Mouse (Mus musculus) lung, adult 2 months (tissue): ENCODE data around the gene Fmo4. TPM values are rescaled to one million over a fixed set of nuclear protein-coding genes. Genes with fewer than 3 reads are reported as not detected.

Experiments used
- DNase-seq: peaks from one replicate; pipeline ENCODE4 v3.0.0; 2022
- H3K4me1 ChIP-seq: fragments of 200-500 bp; 2 replicates; pipeline ENCODE4 v1.6.1; 2011; ENCODE audit warnings: low read length; ENCODE audit not compliant: control insufficient read depth, insufficient read depth
- H3K4me3 ChIP-seq: fragments of 200-500 bp; replicated peaks from 2 replicates; pipeline ENCODE3; 2011; ENCODE audit warnings: low read depth, mild to moderate bottlenecking, control low read depth, low read length; ENCODE audit errors: extremely low read depth
- CTCF ChIP-seq: fragments of 200-500 bp; IDR thresholded peaks from 2 replicates; pipeline ENCODE4 v1.5.1; 2011; ENCODE audit warnings: mild to moderate bottlenecking, low read length, control low read depth; ENCODE audit not compliant: insufficient read depth
- POLR2A ChIP-seq: fragments of 200-500 bp; IDR thresholded peaks from 2 replicates; pipeline ENCODE4 v1.6.1; 2011; ENCODE audit warnings: low read depth, mild to moderate bottlenecking, control low read depth, low read length, borderline replicate concordance; ENCODE audit errors: extremely low read depth
- WGBS: fragments of 180-500 bp; shearing (Covaris S2); methylation state at CpG from one replicate; pipeline ENCODE4 v1.1.7; 2018; 5-methylcytosine and 5-hydroxymethylcytosine counted together
- polyA plus RNA-seq: library from polyadenylated mRNA; depleted of rRNA; stranded (reverse); fragments of >200 nt; gene quantifications from 2 replicates; pipeline ENCODE4 v1.2.3, GENCODE M21; 2012; rRNA removed

Fmo4 gene
- polyA plus RNA-seq = 1.7 and 2.4 TPM in 2 replicates

GRCm38 (mm10) chr1:162813836-162814156 lies at the start of gene Fmo4:
Gene Fmo4 (minus strand): TSS chr1:162813972.
- no peaks in the 10 kb centered on the region; the same call in 1 of the 2 replicates for H3K4me1 ChIP-seq
- no peak for TF ChIP-seq POLR2A
- peak; percentile 47; the same call in 1 of the 2 replicates for TF ChIP-seq CTCF
- DNase-seq = peak; percentile 56
- 24% methylated on average over 8 of the region's 8 CpGs for WGBS
- peak within 1 kb of the TSS; percentile 25 for H3K4me3 ChIP-seq

- Histone ChIP-seq H3K4me1 (peaks cover 16% of the 10 kb centered on the region), H3K4me3 (peak overlapping the region; percentile 64)
- DNase-seq = no peak
- WGBS = 33% methylated on average over 1 of the region's 1 CpGs
- TF ChIP-seq CTCF = no peak
- no peak for TF ChIP-seq POLR2A
These were observed 48.6 kb upstream of the Fmo4 start for GRCm38 (mm10) chr1:162862328-162862727.

- Histone ChIP-seq H3K4me3 (peak overlapping the region; percentile 33), H3K4me1 (peaks cover 12% of the 10 kb centered on the region)
- TF ChIP-seq CTCF = no peak
- TF ChIP-seq POLR2A = 0 out of 2 replicates have a peak, but pooled peaks have one; percentile 2
- peak; percentile 29 for DNase-seq
- 33% methylated on average over 9 of the region's 9 CpGs for WGBS
These were observed 46.3 kb upstream of the Fmo4 start for GRCm38 (mm10) chr1:162859996-162860605.

GRCm38 (mm10) chr1:162859545-162859976 lies 45.8 kb upstream of the Fmo4 start:
- peak overlapping the region; percentile 57 for H3K4me3 ChIP-seq

GRCm38 (mm10) chr1:162858748-162859130 lies 45.0 kb upstream of the Fmo4 start:
- 38% methylated on average over 12 of the region's 12 CpGs for WGBS
- peaks cover 13% of the 10 kb centered on the region for H3K4me1 ChIP-seq
- H3K4me3 ChIP-seq = peak overlapping the region; percentile 20
- TF ChIP-seq CTCF (no peak), POLR2A (peak; percentile 19; the same call in 1 of the 2 replicates)
- peak; percentile 15 for DNase-seq

More at GRCm38 (mm10) chr1:162859545-162859976, 45.8 kb upstream of the Fmo4 start:
- H3K4me1 ChIP-seq = peaks cover 12% of the 10 kb centered on the region
- DNase-seq = peak; percentile 30
- WGBS = 32% methylated on average over 10 of the region's 10 CpGs
- TF ChIP-seq CTCF (no peak), POLR2A (peak; percentile 11; the same call in 1 of the 2 replicates)

GRCm38 (mm10) chr1:162857766-162858747 lies 44.3 kb upstream of the Fmo4 start:
- no peak for DNase-seq
- 65% methylated on average over 17 of the region's 18 CpGs for WGBS
- H3K4me3 ChIP-seq = peak overlapping the region; percentile 20

GRCm38 (mm10) chr1:162853812-162854482 lies 40.2 kb upstream of the Fmo4 start:
- 39% methylated on average over 3 of the region's 3 CpGs for WGBS
- Histone ChIP-seq H3K4me3 (no peak overlapping the region), H3K4me1 (peaks cover 6% of the 10 kb centered on the region)
- TF ChIP-seq CTCF = no peak
- TF ChIP-seq POLR2A = no peak
- no peak for DNase-seq

More at GRCm38 (mm10) chr1:162857766-162858747, 44.3 kb upstream of the Fmo4 start:
- H3K4me1 ChIP-seq = peaks cover 16% of the 10 kb centered on the region
- TF ChIP-seq CTCF (no peak), POLR2A (no peak)

- peaks cover 2% of the 10 kb centered on the region; the same call in 1 of the 2 replicates for H3K4me1 ChIP-seq
- no peak overlapping the region for H3K4me3 ChIP-seq
- WGBS = 98% methylated on average over 6 of the region's 6 CpGs
- TF ChIP-seq POLR2A (no peak), CTCF (no peak)
- no peak for DNase-seq
These were observed 33.8 kb upstream of the Fmo4 start for GRCm38 (mm10) chr1:162847554-162847953.

- TF ChIP-seq CTCF (no peak), POLR2A (no peak)
- no peak overlapping the region for H3K4me3 ChIP-seq
- DNase-seq = no peak
- H3K4me1 ChIP-seq = no peaks in the 10 kb centered on the region; the same call in 1 of the 2 replicates
- WGBS = 83% methylated on average over 9 of the region's 9 CpGs
These were observed 26.4 kb upstream of the Fmo4 start for GRCm38 (mm10) chr1:162840211-162840610.
